Mouse (Mus musculus) kidney, postnatal 25 days (tissue): ENCODE results near the gene Abca7.
A peak's percentile ranks its signal among the peaks of the same experiment; 100 is the strongest.
"Not testable (repeated sequence)": the region's sequence is repeated elsewhere in the genome, so short reads cannot be mapped to it uniquely, and the experiment has no call there.

ENCODE experiments used
- DNase-seq, 2 experiments: peaks; one replicate each; pipeline ENCODE4 v3.0.0; 2021; ENCODE audit warnings: mixed read lengths in 2 of 2

Abca7 gene

DNA sequence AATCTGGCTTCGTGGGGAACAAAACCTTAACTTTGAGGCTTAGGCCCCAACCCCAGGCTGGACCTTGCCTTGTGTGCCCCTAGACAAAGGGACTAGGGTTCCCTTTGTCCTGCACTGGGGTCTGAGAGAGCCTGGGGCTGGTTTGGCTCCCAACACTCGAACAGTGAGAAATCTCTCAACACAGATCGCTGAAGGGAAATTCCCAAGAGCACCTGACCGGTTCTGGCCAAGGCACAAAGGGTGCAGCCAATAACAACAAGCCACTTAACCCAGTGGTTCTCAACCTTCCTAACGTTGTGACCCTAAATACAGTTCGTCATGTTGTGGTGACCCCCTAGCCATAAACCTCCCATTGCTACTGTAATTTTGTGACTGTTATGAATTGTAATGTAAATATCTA lies 54.0 kb downstream of the Abca7 start:
- DNase-seq: peak in 1 of 2 experiments; percentile 28

DNA sequence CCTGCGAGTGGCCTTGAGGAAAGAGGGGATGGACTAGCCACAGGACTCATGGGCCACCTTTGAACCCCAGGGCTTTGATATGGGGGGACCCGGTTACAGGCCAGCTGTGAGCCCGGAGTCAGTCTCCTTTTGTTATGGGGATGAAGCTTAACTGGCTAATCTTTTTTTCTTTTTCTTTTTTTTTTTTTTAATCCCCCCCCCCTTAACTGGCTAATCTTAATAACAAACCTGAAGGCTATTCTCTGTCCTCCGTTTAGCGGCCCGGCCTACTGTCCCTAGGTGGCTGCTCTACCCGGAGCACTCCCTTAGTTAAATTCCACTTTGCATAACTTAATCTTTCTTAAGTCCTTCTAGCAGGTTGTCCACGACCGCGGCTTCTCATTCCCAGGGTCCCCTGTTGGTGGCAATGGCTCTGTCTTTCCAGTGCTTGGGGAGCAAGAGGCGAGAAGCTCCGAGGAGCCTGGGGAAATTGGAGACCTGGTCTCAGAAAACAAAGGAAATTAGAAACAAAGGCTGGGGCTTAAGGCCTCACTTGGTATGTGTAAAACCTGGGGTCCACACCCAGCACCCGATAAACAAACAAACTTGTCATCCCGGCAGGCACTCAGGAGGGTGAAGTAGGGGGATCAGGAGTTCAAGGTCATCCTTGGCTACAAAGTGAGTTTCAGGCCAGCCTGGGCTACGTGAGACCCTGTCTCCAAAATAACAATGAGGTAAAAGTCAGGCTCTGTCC lies 54.8 kb downstream of the Abca7 start:
- DNase-seq: peak; percentile 49 to 70

DNA sequence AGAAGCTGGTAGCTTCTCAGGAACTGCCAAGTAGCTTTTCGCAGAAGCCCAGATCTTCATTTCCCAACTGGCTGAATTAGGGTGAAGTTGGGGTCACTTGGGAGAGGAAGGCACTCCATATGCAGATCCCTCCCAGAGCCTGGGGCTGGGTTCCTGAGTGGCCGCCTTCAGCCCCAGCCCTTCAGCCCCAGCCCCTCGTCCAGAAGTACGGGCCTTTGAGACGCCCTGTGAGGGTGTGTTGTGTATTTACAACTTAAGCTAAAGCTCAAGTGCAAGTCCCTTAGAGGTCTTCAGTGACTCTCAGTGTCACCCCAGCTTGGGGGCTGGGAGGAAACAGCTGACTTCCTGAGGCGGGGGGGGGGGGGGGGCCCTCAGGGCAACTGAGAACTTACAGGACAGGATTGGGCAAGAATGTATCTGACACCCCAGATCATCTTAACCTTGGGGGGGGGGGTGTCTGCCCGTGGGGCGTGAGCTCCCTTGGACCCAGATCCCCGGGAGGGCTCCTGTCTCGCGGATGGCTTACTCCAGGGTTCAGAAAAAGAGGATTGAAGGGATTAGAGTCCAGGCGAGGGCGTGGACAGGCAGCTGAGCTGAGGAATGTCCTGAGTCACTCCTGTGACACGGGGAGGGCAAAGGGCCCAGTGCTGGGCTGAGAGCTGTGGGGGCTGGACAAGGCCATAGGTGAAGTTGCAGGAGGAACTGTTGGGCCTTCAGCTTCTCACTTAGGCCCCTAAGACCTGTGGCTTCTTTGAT lies 55.5 kb downstream of the Abca7 start:
- peak; percentile 89 to 96 for DNase-seq

DNA sequence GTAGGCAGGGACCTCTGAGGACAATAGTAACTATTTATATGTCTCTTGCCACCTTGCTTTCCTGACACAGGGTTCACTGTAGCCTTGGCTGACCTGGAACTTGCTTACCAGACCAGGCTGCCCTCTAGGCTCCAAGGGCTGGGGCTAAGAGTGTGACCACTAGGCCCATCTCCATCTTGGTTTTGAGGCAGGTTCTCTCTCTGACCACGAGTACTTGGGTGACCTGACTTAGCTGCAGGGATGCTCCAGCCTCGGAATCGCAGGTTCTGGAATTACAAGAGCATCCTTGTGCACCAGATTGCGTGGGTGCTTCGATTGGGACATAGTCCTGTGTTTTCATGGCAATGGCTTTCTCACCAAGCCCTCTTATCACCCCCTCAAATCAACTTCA lies 56.1 kb downstream of the Abca7 start:
- DNase-seq: no peak

DNA sequence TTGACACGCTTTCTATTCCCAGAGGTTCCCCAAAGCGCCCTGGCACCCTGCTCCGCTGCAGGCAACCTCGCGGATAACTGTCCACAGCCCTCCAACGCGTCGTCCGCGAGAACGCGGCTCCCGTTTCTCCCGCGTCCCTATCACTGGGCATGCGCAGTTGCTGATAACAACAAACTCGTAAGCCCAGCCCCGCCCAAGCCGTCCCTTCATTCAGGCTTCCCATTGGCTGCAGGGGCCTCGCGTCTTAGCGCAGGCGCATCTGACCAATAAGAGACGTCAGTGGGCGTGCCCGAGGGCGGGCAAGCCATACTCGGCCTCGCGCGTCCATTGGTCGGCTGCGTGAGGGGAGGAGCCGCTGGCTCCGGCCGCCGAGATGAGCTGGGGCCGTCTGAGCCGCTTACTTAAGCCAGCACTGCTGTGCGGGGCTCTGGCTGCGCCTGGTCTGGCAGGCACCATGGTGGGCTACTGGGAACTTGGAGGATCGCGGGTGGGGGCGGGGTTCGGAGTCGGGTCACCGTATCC lies 57.0 kb downstream of the Abca7 start:
- DNase-seq: peak; percentile 100

DNA sequence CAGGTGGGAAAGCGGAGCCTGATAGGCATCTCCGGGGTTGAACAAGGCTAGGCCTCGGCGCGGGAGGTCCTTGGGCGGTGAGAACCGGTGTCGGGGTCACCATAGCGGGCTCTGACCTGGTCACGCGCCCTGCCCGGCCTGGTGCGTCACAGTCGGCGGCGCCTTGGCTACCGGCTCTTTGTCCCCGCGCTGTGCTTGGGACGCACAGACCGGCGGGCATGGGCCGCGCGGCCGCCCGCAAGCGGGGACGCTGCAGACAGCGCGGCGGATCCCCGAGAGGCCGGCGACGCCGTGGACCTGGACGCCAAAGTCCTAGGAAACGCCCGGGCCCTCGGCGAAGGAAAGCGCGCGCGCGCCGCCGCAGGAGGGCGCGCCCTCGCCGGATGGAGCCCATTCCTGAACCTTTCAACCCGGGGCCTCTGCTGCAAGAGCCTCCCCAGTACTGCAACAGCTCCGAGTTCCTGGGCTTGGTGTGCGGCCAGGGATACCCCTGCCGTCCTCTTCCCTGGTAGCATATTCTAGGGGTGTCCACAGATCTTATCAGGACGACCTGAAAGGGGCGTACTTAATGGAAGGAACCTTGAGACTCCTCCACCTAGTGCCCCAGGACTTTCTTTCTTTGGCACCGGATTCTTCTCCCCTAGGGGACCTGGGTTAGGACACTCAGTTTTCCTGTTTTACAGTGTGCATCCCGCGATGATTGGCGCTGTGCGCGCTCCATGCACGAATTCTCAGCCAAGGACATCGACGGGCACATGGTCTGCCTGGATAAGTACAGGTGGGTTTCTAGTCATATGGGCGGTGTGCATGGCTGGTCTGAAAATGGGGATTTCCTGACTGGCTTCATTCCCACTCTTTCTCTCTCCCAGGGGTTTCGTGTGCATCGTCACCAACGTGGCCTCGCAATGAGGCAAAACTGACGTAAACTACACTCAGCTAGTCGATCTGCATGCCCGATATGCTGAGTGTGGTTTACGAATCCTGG lies 57.8 kb downstream of the Abca7 start:
- DNase-seq: peak; percentile 76 to 88

DNA sequence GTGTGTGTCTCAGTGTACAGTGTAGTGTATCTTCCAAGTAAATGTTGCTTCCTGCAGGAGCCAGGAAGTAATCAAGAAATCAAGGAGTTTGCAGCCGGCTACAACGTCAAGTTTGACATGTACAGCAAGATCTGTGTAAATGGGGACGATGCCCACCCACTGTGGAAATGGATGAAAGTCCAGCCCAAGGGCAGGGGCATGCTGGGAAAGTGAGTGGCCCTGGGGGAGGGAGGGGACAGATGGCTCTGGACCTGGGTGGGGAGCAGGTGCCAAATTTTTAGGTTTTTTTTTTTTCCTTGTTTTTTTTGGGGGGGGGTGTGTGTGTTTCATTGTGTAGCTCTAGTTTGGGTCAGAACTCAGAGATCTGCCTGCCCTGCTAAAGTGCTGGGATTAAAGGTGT lies 58.6 kb downstream of the Abca7 start:
- not testable (repeated sequence) for DNase-seq

DNA sequence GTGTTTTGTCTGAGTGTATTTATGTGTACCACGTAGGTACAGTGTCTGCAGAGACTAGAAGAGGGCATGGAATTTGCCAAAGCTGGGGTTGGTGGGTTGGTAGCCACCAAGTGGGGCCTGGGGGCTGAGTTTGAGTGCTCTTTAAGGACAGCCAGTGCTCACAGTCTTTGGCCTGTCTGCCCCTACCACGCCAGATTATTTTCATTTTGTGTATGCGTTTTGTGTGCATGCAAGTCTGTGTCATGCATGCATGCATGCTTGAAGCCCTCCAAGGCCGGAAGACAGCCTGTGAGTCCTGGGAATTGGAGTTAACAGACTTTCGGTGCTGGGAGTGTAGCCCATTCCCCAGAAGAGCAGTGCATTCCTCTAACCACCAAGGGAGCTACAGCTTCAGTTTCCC lies 59.1 kb downstream of the Abca7 start:
- no peak for DNase-seq

DNA sequence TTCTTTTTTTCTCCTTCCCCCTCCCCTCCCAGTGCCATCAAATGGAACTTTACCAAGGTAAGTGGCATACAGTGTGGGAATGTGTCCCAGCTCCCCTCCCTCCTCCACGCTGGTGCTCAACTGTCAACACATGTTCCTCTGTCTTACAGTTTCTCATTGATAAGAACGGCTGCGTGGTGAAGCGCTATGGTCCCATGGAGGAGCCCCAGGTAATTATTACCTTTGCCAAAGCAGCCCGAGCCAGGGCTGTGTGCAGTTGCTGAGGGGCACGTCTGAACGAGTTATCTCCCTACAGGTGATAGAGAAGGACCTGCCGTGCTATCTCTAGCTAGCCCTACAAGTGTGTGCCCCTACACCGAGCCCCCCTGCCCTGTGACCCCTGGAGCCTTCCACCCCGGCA lies 59.6 kb downstream of the Abca7 start:
- no peak for DNase-seq

DNA sequence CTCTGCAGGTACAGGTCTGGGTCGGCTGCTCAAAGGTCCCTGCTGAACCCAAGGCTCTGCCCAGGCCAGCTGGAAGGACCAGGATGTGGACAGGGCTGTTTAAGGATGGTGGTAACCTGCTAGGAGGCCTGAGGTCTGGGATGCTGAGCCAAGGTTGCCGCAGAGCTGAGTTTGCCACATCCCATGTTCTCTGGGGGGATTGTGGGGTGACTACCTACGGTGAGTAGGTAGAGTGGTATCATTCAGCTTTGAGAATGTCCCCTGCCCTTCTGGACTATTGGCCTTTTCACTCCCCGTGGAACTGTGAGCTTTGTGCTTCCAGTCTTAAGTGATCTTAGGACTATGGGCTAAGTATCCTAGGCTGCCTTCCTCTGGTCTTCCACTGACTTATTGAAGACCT lies 60.2 kb downstream of the Abca7 start:
- no peak for DNase-seq

DNA sequence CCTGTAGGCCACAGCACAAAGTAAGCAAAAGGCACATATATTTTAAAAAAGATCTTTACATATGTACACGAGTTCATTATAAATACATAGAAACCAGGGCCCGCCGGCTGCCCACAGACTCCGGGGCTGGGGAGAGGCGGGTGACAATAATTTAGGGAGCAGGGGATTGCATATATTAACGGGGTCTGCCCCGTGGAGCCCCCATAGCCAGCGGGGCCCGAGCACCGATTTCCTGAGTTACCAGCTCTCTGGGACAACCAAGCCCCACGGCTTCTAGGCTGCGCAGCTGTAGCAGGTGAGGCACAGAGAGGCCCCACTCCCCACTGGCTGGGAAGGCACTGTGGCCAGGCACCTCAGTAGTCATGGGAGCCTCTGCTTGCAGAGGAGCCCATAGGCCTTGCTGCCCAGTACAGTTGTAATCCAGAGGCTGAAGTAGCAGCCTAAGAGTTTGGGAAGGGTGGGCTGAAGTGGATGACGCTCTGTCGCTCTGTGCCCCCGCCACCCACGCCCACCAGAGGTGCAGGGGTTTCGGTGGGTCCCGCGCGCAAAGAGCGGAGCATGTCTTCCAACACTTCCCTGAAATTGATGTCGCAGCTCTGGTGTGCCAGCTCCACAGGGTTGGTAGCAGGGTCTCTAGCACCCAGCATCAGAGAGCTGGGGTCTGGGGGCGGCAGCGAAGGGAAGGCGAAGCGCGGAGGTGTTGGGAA lies 60.8 kb downstream of the Abca7 start:
- no peak for DNase-seq

DNA sequence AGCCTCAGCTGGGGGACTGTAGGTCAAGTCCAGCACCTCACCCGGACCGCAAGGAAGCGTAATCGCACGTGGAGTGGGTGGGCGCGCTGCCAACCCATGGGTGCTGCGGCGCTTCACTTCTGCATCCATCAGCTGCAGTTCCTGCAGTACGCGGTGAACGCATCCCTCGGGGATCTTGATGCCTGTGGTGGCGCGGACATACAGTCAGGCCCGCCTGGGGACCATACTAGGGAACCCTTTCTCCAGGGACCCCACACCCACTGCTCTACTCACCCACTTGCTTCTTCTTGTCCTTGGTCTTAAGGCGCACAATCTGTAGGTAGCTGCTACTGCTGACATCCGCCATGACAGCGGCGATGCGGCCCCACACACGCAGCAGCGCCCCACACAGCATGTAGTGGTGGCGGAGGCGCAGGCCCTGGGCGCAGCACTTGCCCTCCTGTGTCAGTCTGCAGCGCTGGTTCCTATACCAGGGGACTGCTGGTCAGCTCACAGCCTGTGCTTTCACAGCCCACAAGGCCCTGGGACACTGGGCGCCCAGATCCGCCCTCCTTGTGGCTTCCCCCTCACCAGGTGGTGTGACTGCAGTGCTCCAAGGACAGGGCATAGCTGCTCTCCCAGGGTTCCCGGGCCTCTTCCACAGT lies 61.5 kb downstream of the Abca7 start:
- peak; percentile 50 to 70 for DNase-seq

DNA sequence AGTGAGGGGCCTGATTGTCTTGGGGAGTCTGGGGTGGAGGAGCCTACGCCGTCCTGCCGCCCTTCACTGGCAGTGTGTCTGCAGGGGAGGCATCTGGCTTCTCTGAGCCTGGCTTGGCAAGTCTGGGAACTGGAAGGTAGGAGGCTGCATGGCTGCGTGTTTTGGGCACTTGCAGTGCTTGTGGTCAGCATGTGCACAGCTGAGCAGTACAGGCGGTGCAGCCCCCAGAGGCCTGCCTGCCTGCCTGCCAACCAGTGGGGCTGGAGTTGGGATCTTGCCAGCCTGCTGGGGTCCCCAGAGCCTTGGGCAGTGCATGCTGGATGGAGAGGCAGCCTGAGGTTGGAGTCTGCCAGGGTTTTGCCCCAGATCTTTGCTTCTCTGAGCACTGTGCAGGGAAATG lies 66.8 kb downstream of the Abca7 start:
- DNase-seq: no peak

DNA sequence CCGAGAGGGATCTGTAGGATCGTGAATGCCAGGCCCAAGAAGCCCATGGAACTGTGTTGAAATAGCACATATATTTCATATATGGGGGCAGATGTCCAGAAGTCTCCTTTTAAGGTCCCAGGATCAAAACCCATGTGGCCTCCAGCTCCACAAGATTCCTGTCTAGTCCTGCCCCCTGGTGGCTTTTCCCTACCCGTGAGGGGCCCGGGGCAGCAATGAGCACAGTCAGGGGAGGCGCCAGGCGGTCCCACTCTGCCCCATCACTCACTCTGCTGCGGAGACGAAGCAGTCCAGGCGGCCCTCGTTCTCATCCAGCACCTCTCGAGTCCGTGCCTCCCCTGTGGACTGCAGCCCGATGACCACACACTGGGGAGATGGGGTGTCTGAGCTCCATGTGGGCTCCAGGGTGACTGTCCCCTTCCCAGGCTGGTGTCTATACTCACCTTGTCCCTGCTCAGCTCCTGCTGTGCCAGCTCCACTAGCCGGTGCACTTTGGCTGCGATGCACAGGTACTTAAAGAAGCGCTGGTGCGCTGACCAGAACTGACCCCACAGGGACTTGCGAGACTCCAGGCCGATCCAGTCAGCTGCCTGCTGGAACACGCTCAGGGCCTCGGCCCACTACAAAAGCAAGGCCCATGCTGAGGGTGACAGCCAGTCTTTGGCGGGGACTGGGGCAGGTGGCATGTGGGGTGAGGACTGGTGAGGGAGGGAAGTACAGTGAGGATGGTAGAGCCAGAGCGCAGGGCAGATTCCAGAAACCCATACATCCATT lies 67.8 kb downstream of the Abca7 start:
- no peak for DNase-seq
